Mouse (Mus musculus): ENCODE data around the gene Tex45. TPM values are rescaled to one million over a fixed set of nuclear protein-coding genes. Genes with fewer than 3 reads are reported as not detected.

Tex45 gene
- total and polyA plus RNA-seq, 3 experiments: not detected

DNA sequence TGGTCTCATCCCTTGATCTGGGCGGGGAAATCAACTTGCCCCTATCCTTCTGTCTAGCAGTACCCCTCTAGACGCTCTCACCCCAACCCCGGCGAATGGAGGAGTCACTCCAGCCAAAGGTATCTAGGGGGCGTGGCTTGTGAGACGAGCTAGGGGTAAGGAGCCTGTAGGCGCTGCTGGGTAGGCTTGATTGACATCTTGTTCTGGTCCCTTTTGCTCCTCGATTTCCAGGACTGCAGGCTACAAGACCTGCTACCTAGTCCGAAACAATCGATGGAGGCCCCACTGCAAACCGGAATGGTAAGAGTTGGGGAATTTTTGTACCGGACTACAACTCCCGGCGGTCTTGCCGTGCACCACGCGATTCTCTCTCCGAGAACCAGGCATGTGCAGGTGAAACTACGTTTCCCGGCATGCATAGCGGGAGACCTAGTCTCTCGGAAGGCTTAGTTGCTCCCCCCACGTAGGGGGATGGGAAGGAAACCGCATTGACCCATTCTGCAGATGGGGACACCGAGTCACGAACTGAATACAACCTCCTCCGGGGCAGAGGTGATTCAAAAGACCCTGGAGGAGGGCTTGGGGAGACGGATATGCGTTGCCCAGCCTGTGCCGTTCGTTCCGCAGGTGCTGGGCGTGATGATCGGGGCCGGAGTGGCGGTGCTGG, 45.9 kb downstream of the Tex45 start:
- Histone ChIP-seq H3K4me1 (ENCODE audit: control insufficient read depth in 1 of 2, insufficient read depth in 2 of 2) (peaks cover 2 to 15% of the 10 kb centered on the region in 2 experiments; a peak in 2 of 4 replicates), H3K4me2 (ENCODE audit: insufficient read depth, low read depth, poor library complexity, severe bottlenecking) (peak overlapping the region; percentile 64), H3K27me3 (replicated peaks) (no peaks in the 10 kb centered on the region), H3K79me2 (replicated peaks; ENCODE audit: control insufficient read depth, extremely low read depth, insufficient read depth, poor library complexity, severe bottlenecking) (peaks cover 3% of the 10 kb centered on the region; the same call in 1 of the 2 replicates), H3K36me3 (replicated peaks in 1 of 2; ENCODE audit: control insufficient read depth in 1 of 2, insufficient read depth in 1 of 2, low read length in 1 of 2) (peaks cover 34 to 58% of the 10 kb centered on the region in 2 experiments), H3K9me3 (replicated peaks; ENCODE audit: low read length) (no peaks in the 10 kb centered on the region), H3K27ac (ENCODE audit: insufficient read depth, low read depth) (peak overlapping the region; percentile 2; the same call in 1 of the 2 replicates), H3K9ac (ENCODE audit: insufficient read depth, low read depth) (peak overlapping the region; percentile 77), H3K4me3 (replicated peaks in 1 of 3; ENCODE audit: low read depth in 2 of 3, low read length in 2 of 3, poor library complexity in 1 of 3) (peak overlapping the region; percentile 86 to 93 (median 88))
- peak; percentile 61 for TF ChIP-seq POLR2A (IDR thresholded peaks at IDR 0.05; ENCODE audit: low read depth, low read length)
- peak; percentile 69; the same call in 1 of the 2 replicates for TF ChIP-seq GABPA (IDR thresholded peaks at IDR 0.05; ENCODE audit: insufficient replicate concordance, low read depth, low read length)
- peak; percentile 100 for TF ChIP-seq CHD2 (IDR thresholded peaks at IDR 0.05; ENCODE audit: low read length)
- TF ChIP-seq MAX (IDR thresholded peaks at IDR 0.05; ENCODE audit: low read length): peak; percentile 83
- TF ChIP-seq ZC3H11A (IDR thresholded peaks at IDR 0.05; ENCODE audit: low read depth, low read length): no peak
- peak; percentile 37; the same call in 1 of the 2 replicates for TF ChIP-seq BHLHE40 (IDR thresholded peaks at IDR 0.05; ENCODE audit: low read depth, low read length)
- peak; percentile 73 for TF ChIP-seq NRF1 (IDR thresholded peaks at IDR 0.05; ENCODE audit: low read depth, low read length)
- TF ChIP-seq EP300 (IDR thresholded peaks at IDR 0.05; ENCODE audit: low read length): no peak; the same call in 1 of the 2 replicates
- peak; percentile 100 for TF ChIP-seq HCFC1 (IDR thresholded peaks at IDR 0.05; ENCODE audit: low read depth, low read length)
- peak; percentile 63 for TF ChIP-seq IRF4 (IDR thresholded peaks at IDR 0.05; ENCODE audit: low read depth, low read length)
- TF ChIP-seq ELF1 (IDR thresholded peaks at IDR 0.05; ENCODE audit: low read depth, low read length): peak; percentile 84
- peak; percentile 75; the same call in 1 of the 2 replicates for TF ChIP-seq POLR2AphosphoS2 (IDR thresholded peaks at IDR 0.05; ENCODE audit: low read depth, low read length)
- TF ChIP-seq MAZ (IDR thresholded peaks at IDR 0.05; ENCODE audit: low read depth, low read length): peak; percentile 91
- no peak for TF ChIP-seq ZMIZ1 (IDR thresholded peaks at IDR 0.05; ENCODE audit: low read depth, low read length)
- peak; percentile 5; the same call in 1 of the 2 replicates for TF ChIP-seq ZKSCAN1 (IDR thresholded peaks at IDR 0.05; ENCODE audit: borderline replicate concordance, low read depth, low read length)
- TF ChIP-seq CHD1 (IDR thresholded peaks at IDR 0.05; ENCODE audit: low read depth, low read length): no peak
- peak; percentile 36; the same call in 1 of the 2 replicates for TF ChIP-seq ETS1 (conservative IDR thresholded peaks at IDR 0.05; ENCODE audit: low read depth, low read length)
- no peak; the same call in 1 of the 2 replicates for TF ChIP-seq RCOR1 (conservative IDR thresholded peaks at IDR 0.05; ENCODE audit: low read depth, low read length)
- TF ChIP-seq UBTF (IDR thresholded peaks at IDR 0.05; ENCODE audit: low read depth, low read length): no peak
- peak; percentile 22; the same call in 1 of the 2 replicates for TF ChIP-seq USF1 (IDR thresholded peaks at IDR 0.05; ENCODE audit: low read depth, low read length)
- no peak for TF ChIP-seq CTCF (conservative IDR thresholded peaks at IDR 0.05 in 1 of 2, IDR thresholded peaks at IDR 0.05 in 1 of 2; ENCODE audit: low read depth in 2 of 2, low read length in 2 of 2)
- peak; percentile 57; the same call in 1 of the 2 replicates for TF ChIP-seq MEF2A (IDR thresholded peaks at IDR 0.05; ENCODE audit: borderline replicate concordance, low read depth, low read length)
- peak; percentile 76 for TF ChIP-seq SIN3A (IDR thresholded peaks at IDR 0.05; ENCODE audit: low read length)
- TF ChIP-seq TCF12 (IDR thresholded peaks at IDR 0.05; ENCODE audit: low read depth, low read length): peak; percentile 53
- 0 out of 2 replicates have a peak, but pooled peaks have one; percentile 65 for TF ChIP-seq TBP (conservative IDR thresholded peaks at IDR 0.05; ENCODE audit: low read depth, low read length)
- TF ChIP-seq MXI1 (IDR thresholded peaks at IDR 0.05; ENCODE audit: low read depth, low read length): peak; percentile 84
- no peak for TF ChIP-seq PAX5 (IDR thresholded peaks at IDR 0.05; ENCODE audit: low read length)
- TF ChIP-seq KAT2A (IDR thresholded peaks at IDR 0.05; ENCODE audit: insufficient replicate concordance, low read length): peak; percentile 96
- peak; percentile 90 for TF ChIP-seq MYC (IDR thresholded peaks at IDR 0.05; ENCODE audit: low read depth, low read length)
- DNase-seq (ENCODE audit: extremely low read depth): peak; percentile 95
- dilution Hi-C loops (cut with MboI; ENCODE audit: extremely low pct_ligation_motif_present, extremely low pct_unique_long_range_greater_than_20kb, low sequenced_read_pairs): no loop called here
- in situ Hi-C loops (cut with MboI; ENCODE audit: low pct_ligation_motif_present, low pct_unique_long_range_greater_than_20kb, low sequenced_read_pairs): no loop called here
